Comparison of ENCODE assay signal across 10 mouse cellular contexts in genomic region chr16:16557738-16558137, GRCm38 (mm10). TPM values are rescaled to one million over a fixed set of nuclear protein-coding genes. Genes with fewer than 3 reads are reported as not detected.
DNase-seq lines count a peak whose midpoint lies in the region; ATAC-seq lines count a peak whose summit lies in the region.
"Had no signal": no experiment of that assay in that cellular context is flagged by ENCODE, and none has a peak within 500 bp of the region (broad histone marks: within the 10 kb centered on the region; RNA-seq: fewer than 3 reads in every experiment).

No protein-coding gene starts in this region.

- no peak overlapping the region for H3K27ac ChIP-seq in embryonic facial prominence, embryonic 14.5 days (replicated peaks; ENCODE audit: low read depth, low read length)
- no peak overlapping the region for H3K27ac ChIP-seq in embryonic facial prominence, embryonic 10.5 days (replicated peaks)
- no peak overlapping the region for H3K27ac ChIP-seq in hindbrain, embryonic 15.5 days (replicated peaks)
- H3K27ac ChIP-seq in midbrain, embryonic 16.5 days (ENCODE audit: low read length): no peak overlapping the region
- H3K27ac ChIP-seq: liver, embryonic 13.5 days had no signal

- H3K36me3 ChIP-seq in embryonic facial prominence, embryonic 14.5 days (ENCODE audit: control insufficient read depth, insufficient read depth, low read length): no peaks in the 10 kb centered on the region
- H3K36me3 ChIP-seq in embryonic facial prominence, embryonic 10.5 days (replicated peaks): no peaks in the 10 kb centered on the region
- H3K36me3 ChIP-seq in hindbrain, embryonic 15.5 days: no peaks in the 10 kb centered on the region
- H3K36me3 ChIP-seq in midbrain, embryonic 16.5 days (ENCODE audit: control insufficient read depth, insufficient read depth, low read length): no peaks in the 10 kb centered on the region
- H3K36me3 ChIP-seq: liver, embryonic 13.5 days had no signal

- H3K27me3 ChIP-seq in embryonic facial prominence, embryonic 14.5 days (replicated peaks; ENCODE audit: control insufficient read depth, insufficient read depth, low read length): no peaks in the 10 kb centered on the region
- no peaks in the 10 kb centered on the region for H3K27me3 ChIP-seq in embryonic facial prominence, embryonic 10.5 days (replicated peaks; ENCODE audit: low read depth, poor library complexity, severe bottlenecking)
- H3K27me3 ChIP-seq in hindbrain, embryonic 15.5 days: no peaks in the 10 kb centered on the region
- H3K27me3 ChIP-seq in midbrain, embryonic 16.5 days (ENCODE audit: control insufficient read depth, insufficient read depth, low read depth, low read length): no peaks in the 10 kb centered on the region
- H3K27me3 ChIP-seq: liver, embryonic 13.5 days had no signal

- H3K4me2 ChIP-seq in embryonic facial prominence, embryonic 14.5 days (ENCODE audit: low read depth, low read length): no peak overlapping the region
- H3K4me2 ChIP-seq in hindbrain, embryonic 15.5 days: peak overlapping the region; percentile 68
- H3K4me2 ChIP-seq in midbrain, embryonic 16.5 days (ENCODE audit: low read length): peak overlapping the region; percentile 76
- H3K4me2 ChIP-seq: liver, embryonic 13.5 days had no signal

- no peak for ATAC-seq in embryonic facial prominence, embryonic 14.5 days (ENCODE audit: low read depth)
- ATAC-seq in hindbrain, embryonic 15.5 days (ENCODE audit: low FRiP score, low read depth): no peak
- ATAC-seq in midbrain, embryonic 16.5 days: no peak

- no peak overlapping the region for H3K9ac ChIP-seq in embryonic facial prominence, embryonic 14.5 days (ENCODE audit: low read depth, low read length)
- peak overlapping the region; percentile 31; the same call in 1 of the 2 replicates for H3K9ac ChIP-seq in hindbrain, embryonic 15.5 days
- peak overlapping the region; percentile 40; the same call in 1 of the 2 replicates for H3K9ac ChIP-seq in midbrain, embryonic 16.5 days (ENCODE audit: low read depth, low read length)
- H3K9ac ChIP-seq: liver, embryonic 13.5 days had no signal

- no peaks in the 10 kb centered on the region for H3K9me3 ChIP-seq in embryonic facial prominence, embryonic 14.5 days (ENCODE audit: control insufficient read depth, low read length)
- no peaks in the 10 kb centered on the region for H3K9me3 ChIP-seq in embryonic facial prominence, embryonic 10.5 days
- H3K9me3 ChIP-seq in hindbrain, embryonic 15.5 days: no peaks in the 10 kb centered on the region
- H3K9me3 ChIP-seq in midbrain, embryonic 16.5 days (replicated peaks; ENCODE audit: control insufficient read depth, low read length, poor library complexity, severe bottlenecking): no peaks in the 10 kb centered on the region
- H3K9me3 ChIP-seq: liver, embryonic 13.5 days had no signal

- peak; percentile 13 for DNase-seq in embryonic facial prominence, embryonic 14.5 days (ENCODE audit: low spot score)
- DNase-seq in embryonic facial prominence, embryonic 10.5 days (ENCODE audit: low spot score): no peak
- DNase-seq in fat pad, adult 2 months (ENCODE audit: extremely low read depth, low read depth, low spot score): peak; percentile 90
- no peak for DNase-seq in urinary bladder, adult 18-20 months (ENCODE audit: low spot score in 2 of 2)
- DNase-seq in spleen, adult 18-20 months: no peak
- DNase-seq in cerebellum, adult 11-12 months: no peak
- DNase-seq: adrenal gland, postnatal 10 days; liver, embryonic 13.5 days had no signal

- 0 out of 2 replicates have a peak, but pooled peaks cover 6% of the 10 kb centered on the region for H3K4me1 ChIP-seq in embryonic facial prominence, embryonic 14.5 days (ENCODE audit: control insufficient read depth, insufficient read depth, low read length)
- H3K4me1 ChIP-seq in embryonic facial prominence, embryonic 10.5 days: peaks cover 22% of the 10 kb centered on the region
- peaks cover 33% of the 10 kb centered on the region for H3K4me1 ChIP-seq in hindbrain, embryonic 15.5 days (replicated peaks)
- peaks cover 27% of the 10 kb centered on the region for H3K4me1 ChIP-seq in midbrain, embryonic 16.5 days (ENCODE audit: control insufficient read depth, insufficient read depth, low read length)

- H3K4me3 ChIP-seq in embryonic facial prominence, embryonic 14.5 days (ENCODE audit: low read depth, low read length): no peak overlapping the region
- no peak overlapping the region; the same call in 1 of the 2 replicates for H3K4me3 ChIP-seq in embryonic facial prominence, embryonic 10.5 days
- peak overlapping the region; percentile 33 for H3K4me3 ChIP-seq in hindbrain, embryonic 15.5 days
- peak overlapping the region; percentile 9; the same call in 1 of the 2 replicates for H3K4me3 ChIP-seq in midbrain, embryonic 16.5 days (ENCODE audit: low read depth, low read length)
- H3K4me3 ChIP-seq: liver, embryonic 13.5 days had no signal

- WGBS in embryonic facial prominence, embryonic 14.5 days: 83% methylated on average over 4 of the region's 4 CpGs
- 84% methylated on average over 4 of the region's 4 CpGs for WGBS in embryonic facial prominence, embryonic 10.5 days
- 57% methylated on average over 4 of the region's 4 CpGs for WGBS in hindbrain, embryonic 15.5 days
- WGBS in midbrain, embryonic 16.5 days: 69% methylated on average over 4 of the region's 4 CpGs

RNA-seq across cellular contexts. Expression of gene Fgd4, which starts 42.6 kb away (rescaled TPM):
- polyA plus RNA-seq in embryonic facial prominence, embryonic 14.5 days (2014; fragmentation: Nextera tagmentation; extraction: Ambion mirVana): 4.9 TPM in 2 replicates
- 10.3 and 12.8 TPM in 2 replicates for polyA plus RNA-seq in embryonic facial prominence, embryonic 10.5 days (2016; fragmentation: Nextera tagmentation; extraction: Ambion mirVana)
- polyA plus RNA-seq in hindbrain, embryonic 15.5 days (2015; fragmentation: Nextera tagmentation; extraction: Ambion mirVana): 19.3 and 19.9 TPM in 2 replicates
- polyA plus RNA-seq in midbrain, embryonic 16.5 days (2015; fragmentation: Nextera tagmentation; extraction: Ambion mirVana): 17.0 and 22.3 TPM in 2 replicates

Comparison
In these comparisons a context has a peak if more than half of its experiments do, and no peak if none do; other contexts are left out.
1. DNase-seq: peak in embryonic facial prominence, embryonic 14.5 days (single experiment) and fat pad, adult 2 months (single experiment); none in embryonic facial prominence, embryonic 10.5 days (single experiment), urinary bladder, adult 18-20 months (0 of 2), spleen, adult 18-20 months (0 of 2) and cerebellum, adult 11-12 months (single experiment).
2. H3K4me3 ChIP-seq: peak in hindbrain, embryonic 15.5 days (single experiment) and midbrain, embryonic 16.5 days (single experiment); none in embryonic facial prominence, embryonic 14.5 days (single experiment) and embryonic facial prominence, embryonic 10.5 days (single experiment).